Mouse (Mus musculus): ENCODE measurements at regions not wholly inside any gene's neighbourhood (a gene's known extent, or its start where the extent isn't known, plus 50 kb on each side); places are given as distances from the start of the nearest gene placed in this dataset.

DNA sequence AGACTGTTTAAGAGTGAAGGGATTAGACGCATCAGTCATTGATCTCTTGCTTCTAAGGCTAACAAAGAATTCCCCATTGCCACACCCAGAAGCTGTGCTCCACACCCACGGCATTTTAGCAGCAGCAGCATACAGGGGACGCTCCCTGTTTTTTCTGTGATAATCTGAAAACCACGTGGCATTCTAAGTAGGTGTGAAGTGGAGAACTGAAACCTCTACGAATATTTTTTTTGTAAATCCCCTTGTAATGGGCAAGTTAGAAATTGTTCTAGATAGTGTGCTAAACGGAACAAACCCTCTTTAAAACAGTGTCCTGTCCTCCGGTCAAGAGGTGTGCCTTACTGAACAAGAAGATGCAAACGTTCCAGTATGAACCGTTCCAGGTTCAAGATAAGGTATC lies 325.8 kb upstream of the Epha4 start:
- ATAC-seq: no peak
- WGBS: 79% methylated on average over 9 of the region's 9 CpGs
- H3K9ac ChIP-seq (replicated peaks; ENCODE audit: low read length): no peak overlapping the region

DNA sequence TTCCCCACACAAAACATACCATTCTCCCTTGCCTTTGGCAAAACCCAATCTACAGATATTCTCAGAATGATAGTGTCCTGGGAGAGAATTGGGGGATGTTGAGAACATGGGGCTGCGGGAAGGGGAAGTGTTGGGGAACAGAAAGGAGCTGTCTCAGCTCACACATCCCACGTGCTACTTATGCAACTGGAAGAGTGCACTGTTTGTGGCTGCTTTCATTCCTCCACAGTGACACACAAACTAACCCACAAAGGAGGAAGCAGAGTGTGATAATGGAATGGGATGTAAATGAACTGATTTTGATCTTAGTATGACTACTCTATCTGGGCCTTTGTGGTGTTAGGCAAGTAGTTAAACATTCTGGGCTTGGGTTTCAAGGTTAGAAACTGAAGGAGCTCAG lies 317.3 kb upstream of the Epha4 start:
- Histone ChIP-seq H3K27me3 (ENCODE audit: insufficient read depth, low read length) (no peaks in the 10 kb centered on the region), H3K4me3 (ENCODE audit: low read length) (no peak overlapping the region), H3K9ac (replicated peaks; ENCODE audit: low read length) (no peak overlapping the region), H3K4me1 (ENCODE audit: insufficient read depth, low read length) (no peaks in the 10 kb centered on the region), H3K9me3 (ENCODE audit: low read length) (no peaks in the 10 kb centered on the region), H3K4me2 (ENCODE audit: low read depth, low read length) (no peak overlapping the region), H3K27ac (no peak overlapping the region), H3K36me3 (ENCODE audit: insufficient read depth, low read length) (no peaks in the 10 kb centered on the region)
- DNase-seq (ENCODE audit: low spot score): no peak
- no peak for ATAC-seq
- no peak for TF ChIP-seq CTCF (IDR thresholded peaks at IDR 0.05; ENCODE audit: low read depth)
- 60% methylated on average over 2 of the region's 2 CpGs for WGBS

More for the DNA sequence above, 325.8 kb upstream of the Epha4 start:
- no peak for DNase-seq (ENCODE audit: low spot score)
- no peaks in the 10 kb centered on the region for H3K9me3 ChIP-seq (ENCODE audit: low read length)
- no peak overlapping the region for H3K4me3 ChIP-seq (ENCODE audit: low read length)
- no peak for TF ChIP-seq CTCF (IDR thresholded peaks at IDR 0.05; ENCODE audit: low read depth)
- no peak overlapping the region for H3K4me2 ChIP-seq (ENCODE audit: low read depth, low read length)
- H3K36me3 ChIP-seq (ENCODE audit: insufficient read depth, low read length): no peaks in the 10 kb centered on the region
- H3K27ac ChIP-seq: no peak overlapping the region
- no peaks in the 10 kb centered on the region for H3K27me3 ChIP-seq (ENCODE audit: insufficient read depth, low read length)
- no peaks in the 10 kb centered on the region for H3K4me1 ChIP-seq (ENCODE audit: insufficient read depth, low read length)

DNA sequence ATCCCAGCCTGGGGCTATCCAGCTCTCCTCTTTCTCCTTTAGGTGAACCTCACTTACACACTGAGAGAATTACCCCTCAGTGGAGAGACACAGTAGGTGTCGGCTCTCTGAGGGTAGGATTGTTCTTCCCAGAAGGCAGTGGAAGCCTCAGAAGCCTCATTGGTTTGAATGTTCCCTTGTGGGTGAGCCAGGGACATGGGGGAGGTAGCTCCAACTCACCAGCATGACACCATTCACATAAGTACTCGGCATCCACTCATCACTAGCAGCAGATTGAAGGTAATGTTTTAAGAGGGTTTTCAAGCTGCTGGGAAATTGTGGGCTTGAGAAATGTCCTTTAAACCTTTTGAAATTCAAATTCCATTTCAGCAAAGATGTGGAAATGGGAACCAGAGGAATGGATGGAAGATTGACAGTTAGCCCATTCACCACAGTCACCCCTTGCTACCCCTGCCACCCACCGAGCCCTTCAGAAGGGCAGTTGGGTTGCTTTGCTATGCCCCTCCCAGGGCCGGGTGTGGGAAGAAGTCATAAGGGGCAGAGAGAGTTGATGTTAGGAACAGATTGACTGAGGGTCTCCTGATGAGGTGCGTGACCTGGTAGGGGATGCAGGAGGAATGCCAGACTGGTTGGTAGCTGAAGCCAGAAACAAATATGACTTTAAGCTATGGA lies 310.0 kb upstream of the Epha4 start:
- ATAC-seq (no peak), DNase-seq (ENCODE audit: low spot score) (no peak)

DNA sequence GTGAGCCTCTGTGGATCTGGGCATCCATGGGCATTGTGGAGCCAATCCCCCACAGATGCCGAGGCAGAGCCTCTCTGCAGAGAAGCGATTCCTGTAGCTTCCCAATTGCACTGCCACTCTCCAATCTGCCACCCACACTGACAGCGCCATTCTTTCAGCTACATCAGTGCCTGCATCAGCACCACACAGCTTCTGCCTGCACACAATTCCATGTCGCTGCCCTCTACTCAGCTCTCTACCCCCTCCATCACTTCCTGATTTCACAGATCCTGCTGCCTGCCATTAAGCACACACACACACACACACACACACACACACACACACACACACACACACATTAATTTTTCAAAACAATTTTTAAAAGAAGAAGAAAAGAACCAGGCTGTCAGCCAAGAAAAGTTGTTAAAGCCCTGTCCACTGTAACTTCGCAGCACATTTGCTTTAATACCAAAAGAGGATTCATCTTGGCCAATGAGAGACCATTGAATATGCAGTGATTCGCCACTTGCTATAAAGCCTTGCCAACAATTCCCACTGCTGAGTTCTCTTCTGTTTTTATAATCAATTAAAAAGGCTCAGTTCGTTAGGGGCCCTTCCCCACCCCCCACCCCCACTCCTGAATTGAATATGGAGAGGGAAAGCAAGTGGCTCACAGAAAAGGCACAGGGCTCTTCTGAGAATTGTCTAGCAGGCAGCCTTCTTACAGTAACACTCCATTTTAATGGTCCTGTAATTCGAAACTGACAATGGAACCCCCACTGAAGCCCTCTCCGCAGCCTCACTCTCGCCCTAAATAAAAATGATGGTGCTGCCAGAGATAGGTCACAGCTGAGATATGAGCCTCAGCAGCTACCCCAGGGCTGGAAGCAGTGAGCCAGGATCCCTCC lies 309.2 kb upstream of the Epha4 start:
- Histone ChIP-seq H3K36me3 (ENCODE audit: insufficient read depth, low read length) (no peaks in the 10 kb centered on the region), H3K4me1 (ENCODE audit: insufficient read depth, low read length) (peaks cover 7% of the 10 kb centered on the region; the same call in 1 of the 2 replicates), H3K9ac (replicated peaks; ENCODE audit: low read length) (no peak overlapping the region), H3K4me2 (ENCODE audit: low read depth, low read length) (peak overlapping the region; percentile 37), H3K27ac (peak overlapping the region; percentile 51; the same call in 1 of the 2 replicates), H3K4me3 (ENCODE audit: low read length) (no peak overlapping the region), H3K9me3 (ENCODE audit: low read length) (no peaks in the 10 kb centered on the region), H3K27me3 (ENCODE audit: insufficient read depth, low read length) (no peaks in the 10 kb centered on the region)
- no peak for TF ChIP-seq CTCF (IDR thresholded peaks at IDR 0.05; ENCODE audit: low read depth)
- DNase-seq (ENCODE audit: low spot score) (peak; percentile 35), ATAC-seq (peak; percentile 71)
- WGBS: 13% methylated on average over 10 of the region's 10 CpGs

More for the DNA sequence above, 310.0 kb upstream of the Epha4 start:
- Histone ChIP-seq H3K9ac (replicated peaks; ENCODE audit: low read length) (no peak overlapping the region), H3K27ac (peak overlapping the region; percentile 51; the same call in 1 of the 2 replicates), H3K36me3 (ENCODE audit: insufficient read depth, low read length) (no peaks in the 10 kb centered on the region), H3K27me3 (ENCODE audit: insufficient read depth, low read length) (no peaks in the 10 kb centered on the region), H3K9me3 (ENCODE audit: low read length) (no peaks in the 10 kb centered on the region), H3K4me1 (ENCODE audit: insufficient read depth, low read length) (peaks cover 7% of the 10 kb centered on the region; the same call in 1 of the 2 replicates), H3K4me2 (ENCODE audit: low read depth, low read length) (peak overlapping the region; percentile 37; the same call in 1 of the 2 replicates), H3K4me3 (ENCODE audit: low read length) (no peak overlapping the region)
- WGBS: 32% methylated on average over 5 of the region's 5 CpGs
- no peak for TF ChIP-seq CTCF (IDR thresholded peaks at IDR 0.05; ENCODE audit: low read depth)

DNA sequence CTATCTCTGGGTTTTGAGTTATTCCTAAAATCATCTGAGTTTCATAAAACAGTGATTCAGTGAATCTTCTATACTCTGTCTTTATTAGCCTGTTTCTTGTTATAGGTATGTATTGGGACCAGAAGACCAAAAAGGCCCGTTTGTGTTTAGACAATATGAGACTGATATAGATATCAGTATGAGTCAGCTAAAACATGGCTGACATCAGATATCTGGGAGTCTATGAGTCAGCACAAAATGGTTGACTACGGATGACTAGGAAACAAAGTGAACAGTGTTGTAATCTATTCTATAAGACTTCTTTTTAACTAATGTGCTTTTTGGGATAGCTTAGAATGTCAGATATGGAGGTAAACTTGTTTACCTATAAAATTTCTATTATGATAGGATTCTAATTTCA lies 305.2 kb upstream of the Epha4 start:
- Histone ChIP-seq H3K9me3 (ENCODE audit: low read length) (no peaks in the 10 kb centered on the region), H3K36me3 (ENCODE audit: insufficient read depth, low read length) (no peaks in the 10 kb centered on the region), H3K27ac (no peak overlapping the region), H3K9ac (replicated peaks; ENCODE audit: low read length) (no peak overlapping the region), H3K4me1 (ENCODE audit: insufficient read depth, low read length) (peaks cover 7% of the 10 kb centered on the region; the same call in 1 of the 2 replicates), H3K4me3 (ENCODE audit: low read length) (no peak overlapping the region), H3K27me3 (ENCODE audit: insufficient read depth, low read length) (no peaks in the 10 kb centered on the region), H3K4me2 (ENCODE audit: low read depth, low read length) (no peak overlapping the region)
- ATAC-seq (no peak), DNase-seq (ENCODE audit: low spot score) (no peak)
- WGBS: 85% methylated on average over 2 of the region's 2 CpGs
- TF ChIP-seq CTCF (IDR thresholded peaks at IDR 0.05; ENCODE audit: low read depth): no peak

DNA sequence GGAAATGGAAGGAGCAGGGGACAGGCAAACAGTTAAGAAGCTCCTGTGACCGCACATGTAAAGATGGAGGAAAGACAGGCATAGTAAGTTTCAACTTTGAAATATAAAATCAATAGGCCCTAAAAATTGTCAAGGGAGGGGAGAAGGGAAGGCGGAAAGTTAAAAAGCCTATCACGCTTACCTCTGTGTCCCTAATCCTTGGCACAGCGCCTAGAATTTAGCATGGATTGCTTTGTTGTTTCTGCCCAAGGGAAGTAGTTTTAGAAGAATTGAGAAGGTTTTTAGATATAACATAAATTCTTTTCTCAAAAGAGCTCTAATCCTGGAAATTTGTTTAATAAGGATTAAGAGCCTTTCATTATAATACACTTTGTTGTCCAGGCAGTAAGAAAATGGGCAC lies 300.6 kb upstream of the Epha4 start:
- ATAC-seq: no peak
- no peaks in the 10 kb centered on the region for H3K9me3 ChIP-seq (ENCODE audit: low read length)
- no peaks in the 10 kb centered on the region for H3K36me3 ChIP-seq (ENCODE audit: insufficient read depth, low read length)
- TF ChIP-seq CTCF (IDR thresholded peaks at IDR 0.05; ENCODE audit: low read depth): no peak
- H3K4me3 ChIP-seq (ENCODE audit: low read length): no peak overlapping the region
- no peak overlapping the region for H3K27ac ChIP-seq
- no peaks in the 10 kb centered on the region for H3K27me3 ChIP-seq (ENCODE audit: insufficient read depth, low read length)
- WGBS: 81% methylated on average over 4 of the region's 4 CpGs
- no peak overlapping the region for H3K9ac ChIP-seq (replicated peaks; ENCODE audit: low read length)
- no peaks in the 10 kb centered on the region for H3K4me1 ChIP-seq (ENCODE audit: insufficient read depth, low read length)
- DNase-seq (ENCODE audit: low spot score): no peak
- H3K4me2 ChIP-seq (ENCODE audit: low read depth, low read length): no peak overlapping the region

All from hindbrain, postnatal 0 days (tissue).